Mouse (Mus musculus) liver, postnatal 0 days (tissue): ENCODE measurements around the gene Lhfpl5. TPM values are rescaled to one million over a fixed set of nuclear protein-coding genes. Genes with fewer than 3 reads are reported as not detected.

Source experiments
- ATAC-seq: fragments of 200-750 bp; cut with Nextera tagmentation; 2 replicates; pipeline ENCODE4 v1.8.0; 2017; ENCODE audit warnings: mild to moderate bottlenecking, moderate library complexity
- DNase-seq: peaks from one replicate; pipeline ENCODE4 v3.0.0-alpha.2; 2016
- H3K27ac ChIP-seq: fragments of 300-500 bp; sonication (generic); 2 replicates; pipeline ENCODE4 v1.5.1; 2014; ENCODE audit warnings: antibody characterized with exemption, moderate library complexity, mild to moderate bottlenecking, low read depth
- H3K27me3 ChIP-seq: fragments of 300-500 bp; sonication (generic); 2 replicates; pipeline ENCODE4 v1.6.1; 2014; ENCODE audit warnings: low read length, control low read depth, mixed read lengths; ENCODE audit not compliant: insufficient read depth
- H3K36me3 ChIP-seq: fragments of 300-500 bp; sonication (generic); replicated peaks from 2 replicates; pipeline ENCODE4 v1.6.1; 2014; ENCODE audit warnings: mild to moderate bottlenecking, control low read depth, low read length, moderate library complexity, mixed read lengths; ENCODE audit not compliant: insufficient read depth
- H3K4me1 ChIP-seq: fragments of 300-500 bp; sonication (generic); 2 replicates; pipeline ENCODE4 v1.6.1; 2014; ENCODE audit warnings: antibody characterized with exemption, mild to moderate bottlenecking, control low read depth; ENCODE audit not compliant: insufficient read depth
- H3K4me2 ChIP-seq: fragments of 300-500 bp; sonication (generic); 2 replicates; pipeline ENCODE4 v1.6.1; 2014; ENCODE audit warnings: low read depth, mild to moderate bottlenecking, low read length, moderate library complexity, mixed read lengths
- H3K4me3 ChIP-seq: fragments of 300-500 bp; sonication (generic); 2 replicates; pipeline ENCODE4 v1.5.1; 2014; ENCODE audit warnings: low read depth, low read length
- H3K9ac ChIP-seq: fragments of 300-500 bp; sonication (generic); replicated peaks from 2 replicates; pipeline ENCODE4 v1.6.1; 2014; ENCODE audit warnings: mild to moderate bottlenecking, moderate library complexity
- H3K9me3 ChIP-seq: fragments of 300-500 bp; sonication (generic); 2 replicates; pipeline ENCODE4 v1.6.1; 2016; ENCODE audit warnings: mild to moderate bottlenecking, control low read depth, low read length, mixed read lengths
- CTCF ChIP-seq: sonication (generic); IDR thresholded peaks from 2 replicates; pipeline ENCODE4 v1.5.1; 2016; ENCODE audit warnings: antibody characterized with exemption, low read depth
- EP300 ChIP-seq: IDR thresholded peaks from 2 replicates; pipeline ENCODE4 v1.6.1; 2016; ENCODE audit warnings: antibody characterized with exemption, low read depth, mild to moderate bottlenecking
- WGBS: fragments of 180-500 bp; shearing (Covaris S2); extraction: QIAGEN DNeasy Blood & Tissue Kit; methylation state at CpG from one replicate; pipeline ENCODE4 v1.1.7; 2014; ENCODE audit not compliant: insufficient replicate concordance; 5-methylcytosine and 5-hydroxymethylcytosine counted together
- polyA plus RNA-seq: library from polyadenylated mRNA; unstranded; fragments of >200 nt; fragmentation: Nextera tagmentation; extraction: Ambion mirVana; gene quantifications from 2 replicates; pipeline ENCODE4 v1.2.1, GENCODE M21; 2015

Gene Lhfpl5
- polyA plus RNA-seq, 1 experiment from 2014 or later, result not detected

- H3K4me1 ChIP-seq, result no peaks in the 10 kb centered on the region; the same call in 1 of the 2 replicates
- H3K9ac ChIP-seq, result no peak overlapping the region
- no peak for TF ChIP-seq CTCF
- no peak for TF ChIP-seq EP300
- H3K27ac ChIP-seq, result no peak overlapping the region
- H3K27me3 ChIP-seq, result no peaks in the 10 kb centered on the region
- ATAC-seq (no peak), DNase-seq (no peak)
- H3K9me3 ChIP-seq, result no peaks in the 10 kb centered on the region
- H3K4me2 ChIP-seq, result no peak overlapping the region
- no peak overlapping the region for H3K4me3 ChIP-seq
- 80% methylated on average over 3 of the region's 3 CpGs for WGBS
- H3K36me3 ChIP-seq, result peaks cover 30% of the 10 kb centered on the region
These were observed 11.1 kb downstream of the Lhfpl5 start for GRCm38 (mm10) chr17:28586509-28586908.

- no peak for TF ChIP-seq EP300
- TF ChIP-seq CTCF, result no peak
- ATAC-seq (no peak), DNase-seq (no peak)
- H3K4me1 ChIP-seq, result no peaks in the 10 kb centered on the region; the same call in 1 of the 2 replicates
- H3K27me3 ChIP-seq, result no peaks in the 10 kb centered on the region
- H3K27ac ChIP-seq, result peak overlapping the region; percentile 16; the same call in 1 of the 2 replicates
- H3K9ac ChIP-seq, result no peak overlapping the region
- no peak overlapping the region for H3K4me3 ChIP-seq
- peaks cover 50% of the 10 kb centered on the region for H3K36me3 ChIP-seq
- no peaks in the 10 kb centered on the region for H3K9me3 ChIP-seq
- 61% methylated on average over 2 of the region's 2 CpGs for WGBS
- H3K4me2 ChIP-seq, result peak overlapping the region; percentile 18; the same call in 1 of the 2 replicates
These were observed 13.2 kb downstream of the Lhfpl5 start for GRCm38 (mm10) chr17:28588591-28588990.

GRCm38 (mm10) chr17:28590596-28590995 is 15.2 kb downstream of the Lhfpl5 start:
- TF ChIP-seq EP300 (no peak), CTCF (no peak)
- Histone ChIP-seq H3K9ac (no peak overlapping the region), H3K9me3 (no peaks in the 10 kb centered on the region), H3K27me3 (no peaks in the 10 kb centered on the region), H3K4me3 (no peak overlapping the region), H3K36me3 (peaks cover 55% of the 10 kb centered on the region), H3K27ac (no peak overlapping the region), H3K4me1 (no peaks in the 10 kb centered on the region; the same call in 1 of the 2 replicates), H3K4me2 (no peak overlapping the region)
- DNase-seq, result no peak
- 74% methylated on average over 3 of the region's 3 CpGs for WGBS
- no peak for ATAC-seq

GRCm38 (mm10) chr17:28591476-28591875 is 16.0 kb downstream of the Lhfpl5 start:
- no peaks in the 10 kb centered on the region; the same call in 1 of the 2 replicates for H3K4me1 ChIP-seq
- no peaks in the 10 kb centered on the region for H3K9me3 ChIP-seq
- no peak overlapping the region for H3K9ac ChIP-seq
- H3K36me3 ChIP-seq, result peaks cover 56% of the 10 kb centered on the region
- no peak overlapping the region for H3K4me3 ChIP-seq
- DNase-seq, result peak; percentile 28
- TF ChIP-seq CTCF, result no peak
- peak; percentile 32; the same call in 1 of the 2 replicates for TF ChIP-seq EP300
- H3K27ac ChIP-seq, result no peak overlapping the region
- no peaks in the 10 kb centered on the region for H3K27me3 ChIP-seq
- 51% methylated on average over 5 of the region's 5 CpGs for WGBS
- ATAC-seq, result peak; percentile 12; the same call in 1 of the 2 replicates
- H3K4me2 ChIP-seq, result no peak overlapping the region

GRCm38 (mm10) chr17:28592998-28593397 is 17.6 kb downstream of the Lhfpl5 start:
- Histone ChIP-seq H3K4me3 (no peak overlapping the region), H3K9me3 (no peaks in the 10 kb centered on the region), H3K9ac (no peak overlapping the region), H3K4me1 (no peaks in the 10 kb centered on the region; the same call in 1 of the 2 replicates), H3K4me2 (no peak overlapping the region), H3K36me3 (peaks cover 62% of the 10 kb centered on the region), H3K27ac (no peak overlapping the region), H3K27me3 (no peaks in the 10 kb centered on the region)
- ATAC-seq, result peak; percentile 40; the same call in 1 of the 2 replicates
- WGBS, result 12% methylated on average over 4 of the region's 4 CpGs
- TF ChIP-seq EP300, result no peak
- peak; percentile 93 for TF ChIP-seq CTCF
- peak; percentile 87 for DNase-seq

GRCm38 (mm10) chr17:28593965-28594364 is 18.5 kb downstream of the Lhfpl5 start:
- TF ChIP-seq CTCF (no peak), EP300 (no peak)
- H3K4me2 ChIP-seq, result no peak overlapping the region
- H3K9me3 ChIP-seq, result no peaks in the 10 kb centered on the region
- H3K27me3 ChIP-seq, result no peaks in the 10 kb centered on the region
- ATAC-seq, result no peak
- peaks cover 62% of the 10 kb centered on the region for H3K36me3 ChIP-seq
- no peaks in the 10 kb centered on the region; the same call in 1 of the 2 replicates for H3K4me1 ChIP-seq
- H3K4me3 ChIP-seq, result no peak overlapping the region
- no peak overlapping the region for H3K9ac ChIP-seq
- WGBS, result 63% methylated on average over 4 of the region's 4 CpGs
- no peak overlapping the region for H3K27ac ChIP-seq
- DNase-seq, result no peak

- no peak for TF ChIP-seq EP300
- no peak for TF ChIP-seq CTCF
- no peaks in the 10 kb centered on the region for H3K4me1 ChIP-seq
- no peaks in the 10 kb centered on the region for H3K27me3 ChIP-seq
- H3K9ac ChIP-seq, result no peak overlapping the region
- 82% methylated on average over 5 of the region's 5 CpGs for WGBS
- H3K4me2 ChIP-seq, result no peak overlapping the region
- no peak overlapping the region for H3K27ac ChIP-seq
- H3K36me3 ChIP-seq, result peaks cover 64% of the 10 kb centered on the region
- DNase-seq (no peak), ATAC-seq (no peak)
- no peaks in the 10 kb centered on the region for H3K9me3 ChIP-seq
- no peak overlapping the region for H3K4me3 ChIP-seq
These were observed 25.3 kb downstream of the Lhfpl5 start for GRCm38 (mm10) chr17:28600780-28601179.
